Mouse (Mus musculus) kidney, adult 2 months (tissue): ENCODE measurements around the gene Bst1.

Experiments
- CTCF ChIP-seq: fragments of 200-500 bp; conservative IDR thresholded peaks from 2 replicates; pipeline ENCODE4 v1.5.1; 2011; ENCODE audit warnings: low read depth, mild to moderate bottlenecking, control low read depth, low read length, moderate library complexity, mixed read lengths; ENCODE audit not compliant: insufficient read depth, insufficient read length
- POLR2A ChIP-seq: fragments of 200-500 bp; IDR thresholded peaks from one replicate; pipeline ENCODE4 v1.6.1; 2011; ENCODE audit warnings: low read depth, low read length, control low read depth

GRCm38 (mm10) chr5:43868253-43868652, 49.6 kb downstream of the Bst1 start, which contains the start of gene Cd38:
- no peak for TF ChIP-seq CTCF
- no peak for TF ChIP-seq POLR2A
